In genomic region chr12:104473492-104473891, GRCm38 (mm10) we compare ENCODE assay signal across 8 mouse cellular contexts. TPM values are rescaled to one million over a fixed set of nuclear protein-coding genes. Genes with fewer than 3 reads are reported as not detected.
DNase-seq lines count a peak whose midpoint lies in the region; ATAC-seq and TF ChIP-seq lines count a peak whose summit lies in the region.

No protein-coding gene starts in this region.

- H3K9ac ChIP-seq in lung, embryonic 14.5 days: no peak overlapping the region
- no peak overlapping the region for H3K9ac ChIP-seq in forebrain, postnatal 0 days
- no peak overlapping the region for H3K9ac ChIP-seq in liver, embryonic 12.5 days
- H3K9ac ChIP-seq in stomach, embryonic 14.5 days (replicated peaks; ENCODE audit: low read depth, low read length): no peak overlapping the region

- WGBS in lung, embryonic 14.5 days: 0% methylated on average over 17 of the region's 18 CpGs
- WGBS in forebrain, postnatal 0 days: 1% methylated on average over 17 of the region's 18 CpGs
- 1% methylated on average over 17 of the region's 18 CpGs for WGBS in liver, embryonic 12.5 days (ENCODE audit: insufficient replicate concordance)
- WGBS in stomach, embryonic 14.5 days: 2% methylated on average over 17 of the region's 18 CpGs

- H3K4me3 ChIP-seq in lung, embryonic 14.5 days (ENCODE audit: low read depth, low read length): peak overlapping the region; percentile 57
- peak overlapping the region; percentile 37; the same call in 1 of the 2 replicates for H3K4me3 ChIP-seq in forebrain, postnatal 0 days (ENCODE audit: low read depth, low read length)
- peak overlapping the region; percentile 52 for H3K4me3 ChIP-seq in liver, embryonic 12.5 days
- H3K4me3 ChIP-seq in stomach, embryonic 14.5 days (ENCODE audit: low read depth, low read length): peak overlapping the region; percentile 55

- DNase-seq in lung, embryonic 14.5 days: peak; percentile 9
- no peak for DNase-seq in lung, postnatal 36 days
- DNase-seq in forebrain, postnatal 0 days: no peak
- DNase-seq in spleen, postnatal 10 days (ENCODE audit: low spot score in 2 of 2): no peak
- no peak for DNase-seq in cerebellum, postnatal 36 days
- no peak for DNase-seq in B cell, adult 2 months

- H3K4me1 ChIP-seq in lung, embryonic 14.5 days (ENCODE audit: insufficient read depth): no peaks in the 10 kb centered on the region
- no peaks in the 10 kb centered on the region for H3K4me1 ChIP-seq in forebrain, postnatal 0 days (ENCODE audit: insufficient read depth)
- 0 out of 2 replicates have a peak, but pooled peaks cover 7% of the 10 kb centered on the region for H3K4me1 ChIP-seq in liver, embryonic 12.5 days
- peaks cover 7% of the 10 kb centered on the region; the same call in 1 of the 2 replicates for H3K4me1 ChIP-seq in stomach, embryonic 14.5 days (ENCODE audit: control insufficient read depth, insufficient read depth, low read length)

- no peak for TF ChIP-seq CTCF in lung, embryonic 14.5 days (IDR thresholded peaks at IDR 0.05; ENCODE audit: low read depth)
- TF ChIP-seq CTCF in forebrain, postnatal 0 days (IDR thresholded peaks at IDR 0.05; ENCODE audit: low read depth): no peak

- no peak overlapping the region for H3K27ac ChIP-seq in lung, embryonic 14.5 days (ENCODE audit: low read depth)
- no peak overlapping the region for H3K27ac ChIP-seq in forebrain, postnatal 0 days (ENCODE audit: low read depth, low read length)
- H3K27ac ChIP-seq in liver, embryonic 12.5 days: no peak overlapping the region
- H3K27ac ChIP-seq in stomach, embryonic 14.5 days (ENCODE audit: low read length): no peak overlapping the region

- H3K27me3 ChIP-seq in lung, embryonic 14.5 days (ENCODE audit: insufficient read depth, low read length): peaks cover 87% of the 10 kb centered on the region
- H3K27me3 ChIP-seq in forebrain, postnatal 0 days (ENCODE audit: insufficient read depth, low read length): peaks cover 63% of the 10 kb centered on the region
- H3K27me3 ChIP-seq in liver, embryonic 12.5 days (replicated peaks): peaks cover 100% of the 10 kb centered on the region
- peaks cover 48% of the 10 kb centered on the region for H3K27me3 ChIP-seq in stomach, embryonic 14.5 days (ENCODE audit: control insufficient read depth, insufficient read depth, low read length)

- no peaks in the 10 kb centered on the region for H3K36me3 ChIP-seq in lung, embryonic 14.5 days (ENCODE audit: insufficient read depth)
- no peaks in the 10 kb centered on the region for H3K36me3 ChIP-seq in forebrain, postnatal 0 days (ENCODE audit: insufficient read depth)
- no peaks in the 10 kb centered on the region for H3K36me3 ChIP-seq in liver, embryonic 12.5 days
- no peaks in the 10 kb centered on the region for H3K36me3 ChIP-seq in stomach, embryonic 14.5 days (ENCODE audit: control insufficient read depth, insufficient read depth, low read length)

- no peaks in the 10 kb centered on the region for H3K9me3 ChIP-seq in lung, embryonic 14.5 days (ENCODE audit: low read depth, low read length)
- no peaks in the 10 kb centered on the region for H3K9me3 ChIP-seq in forebrain, postnatal 0 days (ENCODE audit: low read length)
- no peaks in the 10 kb centered on the region for H3K9me3 ChIP-seq in liver, embryonic 12.5 days (replicated peaks)
- H3K9me3 ChIP-seq in stomach, embryonic 14.5 days (ENCODE audit: control insufficient read depth, low read depth, low read length): no peaks in the 10 kb centered on the region

- H3K4me2 ChIP-seq in lung, embryonic 14.5 days: peak overlapping the region; percentile 93
- peak overlapping the region; percentile 58 for H3K4me2 ChIP-seq in forebrain, postnatal 0 days (ENCODE audit: low read depth)
- H3K4me2 ChIP-seq in liver, embryonic 12.5 days: peak overlapping the region; percentile 64
- H3K4me2 ChIP-seq in stomach, embryonic 14.5 days (replicated peaks; ENCODE audit: low read depth, low read length): peak overlapping the region; percentile 81

- no peak for ATAC-seq in lung, embryonic 14.5 days (ENCODE audit: insufficient read depth)
- no peak for ATAC-seq in forebrain, postnatal 0 days
- no peak for ATAC-seq in liver, embryonic 12.5 days
- ATAC-seq in stomach, embryonic 14.5 days (ENCODE audit: insufficient number of reproducible peaks, insufficient read depth, low FRiP score, low read depth): no peak

RNA-seq across cellular contexts. Expression of gene Gsc, which starts 0.4 kb away (rescaled TPM):
- polyA plus RNA-seq in lung, embryonic 14.5 days (2014; fragmentation: Nextera tagmentation; extraction: Ambion mirVana): 0.34 TPM in 1 of 2 replicates, not detected in the other
- 1.5 TPM in 1 of 2 replicates, not detected in the other for total RNA-seq in forebrain, postnatal 0 days (2014; rRNA removed)
- 0.11 TPM in 1 of 2 replicates, not detected in the other for polyA plus RNA-seq in forebrain, postnatal 0 days (2015; fragmentation: Nextera tagmentation; extraction: Ambion mirVana)
- 0.13 TPM in 1 of 2 replicates, not detected in the other for polyA plus RNA-seq in liver, embryonic 12.5 days (2016; fragmentation: Nextera tagmentation; extraction: Ambion mirVana)
- 1.7 and 1.9 TPM in 2 replicates for polyA plus RNA-seq in stomach, embryonic 14.5 days (2014; fragmentation: Nextera tagmentation; extraction: Ambion mirVana)
